Mouse (Mus musculus) cortical plate, adult 2 months (tissue): Measurements from ENCODE around the gene Cryzl1.

Experiments used
- CTCF ChIP-seq: fragments of 200-500 bp; IDR thresholded peaks from 2 replicates; pipeline ENCODE4 v1.5.1; 2011; ENCODE audit warnings: mild to moderate bottlenecking, control low read depth, low read length; ENCODE audit not compliant: insufficient read depth; ENCODE audit errors: extremely low read depth
- POLR2A ChIP-seq: fragments of 200-500 bp; IDR thresholded peaks from 2 replicates; pipeline ENCODE4 v1.6.1; 2011; ENCODE audit warnings: mild to moderate bottlenecking, low read length, control low read depth; ENCODE audit not compliant: insufficient read depth; ENCODE audit errors: extremely low read depth

GRCm38 (mm10) chr16:91685526-91685925 is 43.2 kb downstream of the Cryzl1 start:
- TF ChIP-seq CTCF (no peak), POLR2A (no peak)
